Mouse (Mus musculus) cerebellum, adult 11 months (tissue): ENCODE results near the gene 1700020L24Rik.
A peak's percentile ranks its signal among the peaks of the same experiment; 100 is the strongest.

Source experiments
- DNase-seq: peaks from one replicate; pipeline ENCODE4 v3.0.0; 2022

1700020L24Rik gene

DNA sequence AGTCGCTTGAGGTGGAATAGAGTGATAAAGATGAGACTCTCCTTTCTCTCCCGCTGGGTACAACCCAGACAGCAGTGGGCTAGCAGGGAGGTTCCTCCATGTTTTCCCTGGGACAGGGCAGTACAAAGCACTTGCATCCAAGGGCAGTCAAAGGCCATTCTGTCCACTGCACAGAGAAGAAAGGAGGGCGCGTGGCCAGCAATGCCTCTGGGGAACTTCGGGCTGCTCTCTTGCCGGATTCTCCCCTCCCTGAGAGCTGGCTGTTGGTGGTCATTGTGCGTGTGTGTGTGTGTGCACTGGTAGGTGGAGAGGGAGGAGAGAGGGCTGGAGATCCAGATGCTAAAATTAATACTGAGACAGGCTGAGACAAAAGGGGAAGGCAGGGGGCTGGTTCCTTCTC is 3.8 kb downstream of the 1700020L24Rik start:
- no peak for DNase-seq

DNA sequence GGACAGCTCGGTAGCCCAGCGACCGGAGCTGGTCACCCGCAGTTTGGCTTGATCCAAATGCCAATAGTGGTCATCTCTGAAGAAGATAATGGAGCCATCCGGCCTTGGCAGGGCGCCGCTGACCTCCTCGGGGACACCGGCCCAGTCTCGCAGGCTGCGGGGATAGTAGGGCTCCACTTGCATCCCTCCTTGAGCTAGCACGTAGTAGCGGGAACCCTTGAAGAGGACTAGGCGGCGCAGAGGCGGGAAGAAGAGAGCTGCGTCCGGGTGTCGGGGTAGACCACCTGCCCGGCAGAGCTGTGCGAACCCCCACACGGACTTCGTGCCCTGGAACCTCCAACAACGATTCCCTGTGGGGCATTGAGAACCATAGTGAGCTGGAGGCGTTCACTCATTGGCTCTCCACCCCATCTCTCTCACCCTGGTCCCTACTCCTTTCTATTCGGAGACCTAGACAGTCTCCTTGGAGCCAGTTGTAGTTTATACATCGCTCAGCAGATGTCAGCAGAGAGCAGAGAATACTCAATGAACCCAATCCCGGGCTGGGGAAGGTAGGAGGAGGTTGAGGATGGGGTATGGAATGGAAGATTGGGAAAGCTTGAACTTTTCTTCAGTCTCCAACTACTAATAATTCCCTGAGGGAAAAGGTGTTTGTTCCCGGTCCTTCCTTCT is 5.3 kb downstream of the 1700020L24Rik start:
- peak; percentile 75 for DNase-seq

DNA sequence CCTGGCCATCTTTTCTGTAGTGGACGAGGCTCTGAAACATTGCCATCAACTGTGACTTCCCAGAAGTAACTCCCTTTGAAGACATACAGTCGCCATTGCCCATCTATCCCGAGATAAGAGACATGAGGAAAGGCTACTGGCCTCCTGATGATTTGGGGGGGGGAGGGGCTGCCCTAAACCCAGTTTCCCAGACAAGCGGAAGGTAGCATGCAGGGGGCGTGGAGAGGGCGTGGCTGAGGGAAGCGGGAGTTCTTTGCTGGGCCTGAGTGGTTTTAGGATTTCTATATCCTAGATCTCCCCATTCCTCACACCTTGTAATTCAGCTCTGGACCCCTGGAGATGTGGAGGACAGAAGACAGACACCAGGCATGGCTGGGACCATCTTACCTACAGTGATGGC is 6.3 kb downstream of the 1700020L24Rik start:
- DNase-seq: no peak

DNA sequence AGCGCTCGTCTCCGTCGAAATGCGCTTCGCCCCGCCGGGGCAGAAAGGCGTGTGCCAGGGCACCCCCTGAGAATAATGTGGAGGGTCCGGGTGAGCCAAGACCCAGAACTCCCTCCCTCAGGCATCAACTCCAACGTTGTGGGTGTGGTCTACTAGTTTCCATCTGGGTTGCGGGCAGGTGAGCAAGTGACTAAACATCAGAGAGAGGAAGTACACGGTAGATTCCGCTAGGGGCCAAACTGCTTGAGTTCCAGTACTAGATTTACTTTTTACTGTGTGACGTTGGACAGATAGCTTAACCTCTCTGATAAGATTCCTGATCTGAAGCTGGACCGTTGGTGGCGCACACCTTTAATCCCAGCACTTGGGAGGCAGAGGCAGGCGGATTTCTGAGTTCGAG is 7.5 kb downstream of the 1700020L24Rik start:
- DNase-seq: no peak

DNA sequence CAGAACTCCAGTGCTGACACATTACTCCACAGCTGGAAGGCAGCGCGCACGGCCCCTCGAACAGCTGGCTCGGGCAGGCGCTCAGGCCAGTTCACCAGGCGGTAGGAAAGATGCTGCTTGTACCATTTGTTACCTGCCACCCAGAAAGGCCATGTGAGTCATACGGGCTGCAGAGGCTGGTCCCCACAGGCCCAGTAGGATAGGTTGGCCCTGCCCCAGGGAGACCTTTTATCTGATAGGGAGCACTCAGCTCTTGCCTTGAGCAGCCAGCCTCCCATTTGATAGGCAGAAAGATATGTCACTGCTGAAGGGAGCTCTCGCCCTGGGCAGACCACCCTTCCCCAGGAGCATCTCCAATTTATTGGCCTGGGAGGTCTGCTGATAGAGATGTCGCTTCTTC is 10.1 kb downstream of the 1700020L24Rik start:
- DNase-seq: no peak

DNA sequence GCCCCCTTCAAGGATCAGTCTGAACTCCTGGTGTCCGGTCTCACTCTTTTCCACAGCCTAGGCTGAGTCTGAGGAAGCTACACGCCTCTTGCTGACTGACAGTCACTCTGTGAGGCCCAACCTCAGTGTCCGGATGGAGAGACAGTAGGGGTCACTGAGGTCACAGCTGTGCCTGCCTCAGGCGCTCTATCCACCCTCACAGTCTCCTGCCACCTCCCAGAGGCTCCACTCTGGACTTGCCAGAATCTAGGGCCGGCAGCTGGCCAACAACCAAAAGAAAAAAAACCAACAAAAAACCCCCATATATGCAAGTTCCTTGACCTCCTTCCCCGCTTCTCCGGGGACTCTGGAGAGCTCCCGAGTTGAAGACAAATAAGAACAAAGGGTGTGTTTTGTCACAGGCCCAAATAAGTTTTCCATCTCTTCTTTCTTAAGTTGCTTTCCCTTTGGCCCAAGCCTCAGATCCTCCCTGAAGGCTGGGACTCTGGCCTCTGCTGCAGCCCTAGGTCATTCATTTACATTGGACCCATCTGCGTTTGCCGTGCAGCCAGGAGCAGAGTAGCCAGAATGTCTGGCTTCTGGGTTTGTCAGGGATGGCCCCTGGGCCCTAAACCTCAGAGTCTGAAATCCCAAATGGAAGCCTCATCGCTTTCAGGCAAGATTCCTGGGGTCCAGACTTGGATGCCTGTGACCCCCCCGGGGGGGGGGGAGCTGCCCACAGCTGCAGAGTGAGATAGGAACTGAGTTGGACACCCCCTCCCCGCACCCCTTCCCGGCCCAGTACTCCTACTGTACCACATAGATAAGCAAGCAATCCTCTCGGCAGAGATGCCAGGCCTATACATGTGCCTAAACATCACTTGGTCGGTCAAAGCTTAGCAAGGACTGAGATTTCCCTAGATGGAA is 10.8 kb downstream of the 1700020L24Rik start:
- DNase-seq: no peak

DNA sequence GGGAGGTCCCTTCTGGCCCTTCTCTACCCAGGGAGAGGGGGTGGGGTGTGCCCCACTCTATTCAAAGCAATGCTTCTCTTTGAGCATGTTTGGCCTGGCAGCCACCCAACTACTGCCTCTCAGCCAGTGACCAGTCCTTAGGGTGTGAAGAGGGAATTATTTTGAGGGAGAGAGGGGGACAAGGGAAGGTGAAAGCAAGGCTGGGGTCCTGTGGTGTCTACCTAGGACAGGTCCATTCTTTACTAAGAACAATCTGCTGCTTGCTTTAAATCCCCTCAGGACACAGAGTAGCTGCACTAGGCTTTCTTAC is 11.4 kb downstream of the 1700020L24Rik start:
- DNase-seq: no peak

DNA sequence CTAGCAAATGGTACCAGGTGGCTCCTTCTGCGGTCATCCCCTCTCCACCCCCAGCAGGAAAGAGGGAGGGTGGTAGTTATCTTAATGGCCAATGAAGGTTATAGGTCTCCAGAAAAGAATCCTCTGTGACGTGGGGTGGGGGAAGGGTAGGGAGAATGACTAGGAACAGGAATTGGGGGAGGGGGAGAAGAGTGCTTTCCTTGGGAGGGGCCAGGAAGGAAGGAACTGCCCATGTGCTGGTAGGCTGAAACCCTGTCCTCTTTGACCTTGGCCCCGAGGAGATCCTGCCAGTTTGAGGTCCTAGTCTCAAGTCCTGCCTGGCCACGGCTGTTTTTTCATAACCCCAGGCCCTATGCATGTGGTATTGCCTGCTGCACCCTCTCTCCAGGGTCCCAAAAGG is 11.8 kb downstream of the 1700020L24Rik start:
- DNase-seq: no peak

DNA sequence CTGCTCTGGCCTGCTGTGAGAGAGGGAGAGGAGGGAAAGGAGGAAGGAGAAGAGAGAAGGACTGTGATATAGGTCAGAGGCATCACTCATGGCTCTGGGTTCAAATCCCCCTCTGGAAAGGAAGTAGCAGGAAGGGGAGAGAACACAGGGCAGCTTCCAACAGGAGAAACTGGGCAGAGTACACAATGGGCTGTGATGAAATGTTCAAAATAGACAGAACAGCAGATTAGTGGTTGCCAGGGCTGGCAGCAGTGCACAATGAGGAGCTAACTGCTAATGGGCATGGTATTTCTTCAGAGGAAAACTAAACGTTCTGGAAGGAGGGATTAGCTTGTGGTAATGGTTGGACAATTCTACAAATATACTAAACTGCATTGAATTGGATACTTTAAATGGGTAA is 13.1 kb downstream of the 1700020L24Rik start:
- no peak for DNase-seq

DNA sequence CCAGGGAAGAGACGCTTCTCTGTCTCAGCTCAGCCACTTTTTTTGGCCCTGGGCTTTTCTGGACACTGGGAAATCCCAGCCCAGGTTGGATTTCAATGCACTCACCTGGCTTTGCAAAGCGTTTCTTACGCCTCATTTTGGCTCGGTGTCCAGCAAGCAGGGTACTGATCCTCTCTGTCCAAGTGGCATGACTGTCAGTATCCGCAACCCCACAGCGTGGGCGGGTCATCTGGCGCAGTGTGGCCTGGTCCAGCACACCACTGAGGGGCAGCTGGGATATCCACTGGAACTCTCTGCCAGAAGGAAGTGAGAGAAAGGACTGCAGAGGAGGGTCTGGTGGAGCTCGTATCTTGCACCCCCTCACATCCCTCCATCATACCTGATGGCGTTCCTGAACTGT is 13.8 kb downstream of the 1700020L24Rik start:
- DNase-seq: no peak

DNA sequence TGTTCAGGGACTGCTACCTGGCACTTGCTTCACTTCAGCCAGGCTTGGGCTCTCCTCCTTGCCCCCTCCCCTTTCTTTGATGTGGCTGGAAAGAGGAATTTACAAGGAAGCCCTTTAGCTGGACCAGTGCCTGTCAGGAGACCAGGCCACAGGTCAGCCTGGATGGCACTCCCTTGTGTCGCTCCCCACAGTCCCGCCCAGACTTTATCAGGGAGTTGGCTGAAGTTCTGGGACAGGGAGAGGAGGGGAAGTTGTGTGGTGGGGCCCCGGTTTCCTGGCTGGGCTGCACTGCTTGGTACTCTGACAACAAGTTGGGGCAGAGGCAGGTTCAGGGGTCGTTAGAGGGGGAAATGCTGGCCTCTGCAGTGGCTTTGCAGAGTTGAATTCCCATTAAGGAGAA is 17.1 kb downstream of the 1700020L24Rik start:
- no peak for DNase-seq

DNA sequence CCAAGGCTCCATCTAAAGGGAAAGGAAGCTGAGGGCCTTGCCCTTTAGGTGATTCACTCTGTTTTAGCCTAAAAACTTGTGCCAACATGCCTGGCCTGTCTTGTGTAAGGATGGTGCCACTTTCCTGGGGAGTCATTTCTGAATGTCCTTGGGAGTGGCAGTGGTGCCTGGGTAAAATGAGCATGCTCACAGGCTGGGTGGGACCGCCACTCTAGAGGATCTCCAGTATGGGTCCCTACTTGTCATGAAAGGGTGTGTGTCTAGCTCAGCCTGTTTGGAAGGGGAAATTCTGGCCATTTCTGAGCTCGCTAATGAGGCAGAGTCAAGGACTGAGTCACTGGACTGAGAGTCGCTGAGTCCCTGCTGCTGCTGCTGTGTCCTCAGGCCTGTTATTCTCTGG is 18.1 kb downstream of the 1700020L24Rik start:
- DNase-seq: no peak

DNA sequence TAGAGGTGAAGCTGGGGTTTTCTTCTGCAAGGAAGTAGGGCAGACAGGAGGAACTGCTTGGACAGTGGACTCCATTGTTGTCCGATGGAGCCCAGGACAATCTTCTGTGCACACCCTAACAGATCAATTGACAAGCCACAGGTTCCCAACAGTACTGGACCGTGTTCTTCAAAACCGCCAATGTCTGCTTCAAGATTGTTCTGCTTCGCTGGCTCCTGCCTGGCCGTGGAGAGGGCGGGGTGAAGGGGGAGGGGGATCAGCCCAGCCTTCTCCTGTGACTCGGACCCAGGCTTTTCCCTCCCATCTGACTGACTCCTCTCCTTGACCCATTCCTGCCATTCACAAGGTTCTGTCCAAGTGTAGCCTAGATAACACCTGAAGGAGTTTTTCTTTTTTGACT is 19.8 kb downstream of the 1700020L24Rik start:
- no peak for DNase-seq

DNA sequence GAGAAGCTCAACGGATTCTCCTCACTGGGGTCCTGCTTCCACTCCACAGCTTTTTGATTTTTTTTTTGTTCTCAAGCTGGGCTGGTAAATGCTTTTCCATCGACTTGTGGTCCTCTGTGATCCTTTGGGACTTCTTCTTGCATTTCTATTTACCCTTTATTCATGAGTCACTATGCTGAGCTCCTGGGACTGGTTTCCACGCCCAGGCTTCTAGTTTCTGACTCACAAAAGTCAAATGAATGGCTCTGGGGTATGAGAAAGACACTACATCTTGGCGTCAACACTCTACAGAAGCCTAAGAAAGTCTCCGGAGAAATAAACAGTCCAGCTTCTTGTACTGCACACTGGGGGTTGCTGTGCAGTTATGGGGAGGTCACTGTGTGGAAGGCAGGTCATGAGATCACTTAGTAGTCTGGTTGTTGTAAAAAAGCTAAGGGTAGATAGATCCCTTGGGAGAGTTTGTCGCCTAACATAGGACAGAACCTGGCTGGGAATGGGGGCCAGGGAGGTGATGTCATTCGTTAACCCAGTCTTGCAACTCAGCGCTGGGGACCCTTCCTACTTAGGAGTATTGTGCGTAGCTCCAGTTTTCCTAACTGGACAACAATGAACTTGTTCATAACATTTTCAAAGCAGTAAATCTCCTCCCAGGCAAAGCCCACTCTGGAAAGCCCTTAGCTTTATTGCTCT is 20.6 kb downstream of the 1700020L24Rik start:
- DNase-seq: no peak

DNA sequence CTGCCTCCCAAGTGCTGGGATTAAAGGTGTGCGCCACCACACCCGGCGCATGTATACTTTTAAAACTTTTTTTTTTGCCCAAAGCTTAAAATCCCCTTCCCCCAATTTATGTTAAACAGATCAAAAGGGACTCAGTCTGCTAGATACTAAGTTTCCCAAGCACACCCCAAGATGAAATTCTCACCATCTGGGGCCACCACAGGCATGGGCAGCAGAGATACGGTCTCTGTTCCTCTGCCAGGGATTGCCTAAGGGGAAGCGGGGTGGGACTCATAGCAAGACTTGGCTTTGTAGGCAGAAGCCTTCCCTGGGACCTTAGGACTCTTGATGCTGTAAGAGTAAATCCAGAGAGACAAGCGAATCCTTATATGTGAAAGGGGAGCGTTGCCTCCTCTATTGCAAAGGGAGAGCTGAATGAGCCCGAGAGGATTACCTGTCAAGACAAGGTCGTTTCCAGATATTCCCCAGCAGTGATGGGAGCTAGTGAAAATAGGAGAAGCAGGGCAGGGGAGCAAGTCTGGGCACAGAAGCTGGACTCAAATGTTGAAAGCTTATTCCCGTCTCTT is 24.1 kb downstream of the 1700020L24Rik start:
- DNase-seq: no peak

DNA sequence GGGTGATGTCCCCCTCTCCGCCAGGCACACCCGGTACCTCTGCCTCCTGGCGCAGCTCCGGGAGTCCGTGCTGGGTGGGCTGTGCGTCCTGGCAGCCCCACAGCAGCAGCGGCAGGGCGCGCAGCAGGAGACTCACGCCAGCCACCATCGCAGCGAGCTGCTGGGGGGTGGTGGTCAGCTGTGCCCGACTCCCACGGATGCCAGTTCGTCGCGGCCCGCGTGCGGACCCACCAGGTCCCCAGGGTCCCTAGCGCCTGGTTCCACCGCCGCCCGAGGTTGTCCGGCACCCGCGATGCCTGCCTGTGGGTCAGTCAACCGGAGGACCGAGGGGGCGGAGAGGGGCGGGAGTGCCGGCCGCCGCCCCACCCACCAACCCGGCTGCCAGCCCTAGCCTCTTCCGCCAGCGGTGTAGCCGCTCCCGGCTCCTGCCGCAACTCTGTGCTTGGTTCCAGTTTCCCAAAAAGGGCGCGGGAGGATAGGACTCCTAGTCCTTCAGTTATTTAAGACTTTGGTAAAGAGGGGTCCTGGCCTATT is 25.3 kb downstream of the 1700020L24Rik start, which contains the start of gene Mmp28:
Gene Mmp28, minus strand, starts transcription at position 361 of the 534 bp plus-strand sequence.
- no peak for DNase-seq

DNA sequence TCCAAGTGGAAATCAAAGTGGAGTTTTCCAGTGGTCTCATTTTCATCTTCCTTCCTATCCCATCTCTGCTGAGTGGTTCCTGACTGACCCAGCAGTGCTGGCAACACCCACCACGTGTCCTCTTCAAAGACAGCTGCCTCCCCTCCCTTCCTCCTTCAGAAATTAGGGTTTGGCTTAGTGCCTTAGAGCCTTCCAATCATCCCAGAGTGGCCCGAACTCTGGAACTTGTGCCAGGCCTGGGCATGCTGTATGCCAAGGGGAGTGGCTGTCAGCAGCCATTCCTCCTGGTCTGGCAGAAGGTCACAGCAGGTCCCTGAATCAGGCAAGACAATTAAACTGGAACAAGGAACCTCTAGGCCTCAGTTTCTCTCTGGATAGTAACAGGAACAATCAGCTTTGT is 28.5 kb downstream of the 1700020L24Rik start:
- DNase-seq: peak; percentile 80

DNA sequence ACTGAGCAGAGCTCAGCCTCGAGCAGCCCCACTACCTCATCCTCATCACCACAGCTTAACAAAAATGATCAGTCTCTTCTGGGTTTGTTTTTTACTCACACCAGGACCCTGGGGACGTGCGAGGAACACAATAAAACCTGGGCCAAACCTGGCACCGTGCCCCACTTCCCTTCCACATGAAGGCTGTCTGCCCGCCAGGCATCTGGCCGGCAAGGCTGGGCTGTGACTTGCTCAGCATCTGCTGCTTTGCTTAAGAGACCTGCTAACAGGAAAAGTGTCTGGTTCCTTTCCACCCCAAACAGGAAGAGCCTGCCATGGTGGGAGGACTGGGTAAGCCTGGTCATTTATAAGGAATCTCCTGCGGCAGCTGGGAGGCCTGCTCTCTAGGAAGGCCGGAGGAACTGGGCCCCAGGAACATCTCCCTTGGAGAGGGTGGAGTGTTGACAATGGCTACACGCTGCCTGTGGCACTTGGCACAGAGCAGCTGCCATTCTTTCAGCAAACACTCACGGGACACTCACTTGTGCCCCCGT is 29.7 kb downstream of the 1700020L24Rik start:
- DNase-seq: peak; percentile 41

DNA sequence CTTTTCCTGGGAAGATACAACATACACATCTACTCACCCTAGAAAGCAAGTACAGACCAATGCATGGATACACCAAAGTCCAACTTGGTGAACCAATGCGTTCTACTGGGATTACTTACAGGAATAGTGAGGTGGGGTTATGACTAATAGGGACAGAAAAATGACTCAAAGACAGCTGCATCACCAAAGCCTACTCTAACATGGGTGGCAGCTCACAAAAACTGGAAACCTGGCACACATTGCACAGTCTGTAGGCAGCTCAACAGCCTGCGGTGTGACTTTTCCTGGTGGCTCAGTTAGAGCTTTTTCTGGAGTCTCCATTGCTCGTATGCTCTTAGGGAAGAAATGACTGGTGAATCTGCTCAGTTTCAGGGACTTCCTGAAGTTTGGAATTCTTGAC is 31.3 kb downstream of the 1700020L24Rik start:
- DNase-seq: no peak

DNA sequence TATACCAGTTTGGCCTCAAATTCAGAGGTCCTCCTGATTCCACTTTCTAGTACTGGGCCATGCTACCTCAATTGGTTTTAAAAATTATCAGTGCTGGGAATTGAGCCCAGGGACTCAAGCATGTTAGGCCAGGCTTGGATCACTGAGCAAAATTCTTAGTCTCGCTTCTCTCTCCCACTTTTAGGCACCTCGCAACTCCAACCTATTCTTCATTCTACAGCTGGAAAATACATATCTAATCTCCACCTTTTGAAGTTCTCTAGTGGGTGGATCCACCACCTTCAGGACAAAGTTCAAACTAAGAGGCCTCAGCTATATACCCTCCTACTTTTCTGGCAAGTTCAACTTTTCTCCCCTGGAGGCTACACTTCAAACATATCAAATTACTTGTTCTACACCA is 34.3 kb downstream of the 1700020L24Rik start:
- DNase-seq: no peak

DNA sequence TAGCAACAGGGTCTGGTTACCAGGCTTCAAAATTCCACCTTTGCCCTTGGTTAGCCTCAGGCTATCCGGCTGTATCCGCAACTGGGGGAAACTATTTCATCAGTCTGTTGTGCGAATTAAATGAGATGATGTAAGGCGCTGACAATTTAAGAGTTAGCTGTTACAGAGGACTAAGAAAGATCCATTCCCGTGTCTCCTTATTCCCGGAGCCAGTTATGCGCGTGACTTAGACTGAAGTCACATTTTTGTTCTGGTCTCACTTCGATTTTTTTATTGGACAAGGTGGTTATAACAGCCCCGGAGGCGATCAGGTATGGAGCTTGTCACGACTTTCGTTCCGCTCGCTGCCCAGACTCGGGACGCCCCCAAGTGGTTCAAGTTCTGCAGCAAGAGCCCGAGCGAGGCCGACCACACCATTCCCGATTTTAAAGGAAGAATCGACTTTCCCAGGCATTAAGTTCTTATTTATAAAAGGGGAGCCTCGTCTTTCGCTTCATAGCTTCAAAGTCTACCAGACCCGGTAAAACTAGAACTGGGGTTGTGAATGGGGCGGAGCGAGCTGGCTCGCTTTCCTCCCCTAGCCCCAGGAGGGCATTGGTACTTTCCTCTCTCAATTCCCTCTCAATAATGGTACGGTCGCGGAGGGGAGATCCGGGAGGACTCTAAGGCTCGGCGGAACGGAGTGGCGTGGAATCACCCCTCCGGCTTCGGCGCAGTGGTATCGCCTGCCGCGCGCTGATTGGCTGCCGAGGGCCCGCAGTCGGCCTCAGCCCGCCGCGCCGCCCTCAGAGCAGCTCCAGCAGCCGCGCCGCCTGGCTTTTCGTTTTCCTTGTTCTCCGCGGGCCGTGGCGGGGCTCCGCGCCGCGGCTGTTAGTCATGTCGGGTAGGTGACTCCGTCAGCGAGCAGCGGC is 35.1 kb downstream of the 1700020L24Rik start, which contains the start of gene Taf15:
Gene Taf15, plus strand, starts transcription at position 763 of the 911 bp plus-strand sequence.
- DNase-seq: peak; percentile 99
